Mouse (Mus musculus): ENCODE data around the gene Uap1l1.
A peak's percentile ranks its signal among the peaks of the same experiment; 100 is the strongest.

Gene Uap1l1

GRCm38 (mm10) chr2:25318971-25319773 lies 46.3 kb downstream of the Uap1l1 start, which contains the start of gene Grin1:
Grin1 (minus strand) TSS chr2:25319187.
- peak; percentile 61 for DNase-seq (ENCODE audit: low read depth, low spot score)

GRCm38 (mm10) chr2:25318119-25318966 lies 47.1 kb downstream of the Uap1l1 start:
- no peak for DNase-seq (ENCODE audit: low read depth, low spot score)

- DNase-seq (ENCODE audit: low read depth, low spot score): no peak
Measured at GRCm38 (mm10) chr2:25311491-25311891, 54.0 kb downstream of the Uap1l1 start.

- DNase-seq (ENCODE audit: low read depth, low spot score): no peak
Measured at GRCm38 (mm10) chr2:25310969-25311368, 54.5 kb downstream of the Uap1l1 start.

GRCm38 (mm10) chr2:25310180-25310579 lies 55.3 kb downstream of the Uap1l1 start:
- DNase-seq (ENCODE audit: low read depth, low spot score): no peak
